Mouse (Mus musculus) splenic B cell, adult 2 months (primary cell): ENCODE results near the gene Homer3.

ENCODE experiments used
- DNase-seq: peaks from one replicate; pipeline ENCODE4 v3.0.0-alpha.2; 2011; ENCODE audit warnings: low read depth, low spot score
- H3K27me3 ChIP-seq: 2 replicates; pipeline ENCODE4 v1.6.1; 2012; ENCODE audit warnings: mild to moderate bottlenecking, low read length, moderate library complexity, mixed read lengths; ENCODE audit not compliant: control insufficient read depth, poor library complexity, insufficient read depth, severe bottlenecking
- H3K36me3 ChIP-seq: 2 replicates; pipeline ENCODE4 v1.6.1; 2012; ENCODE audit warnings: mild to moderate bottlenecking, low read length, moderate library complexity, mixed read lengths; ENCODE audit not compliant: control insufficient read depth, poor library complexity, insufficient read depth, severe bottlenecking

Gene Homer3

GRCm38 (mm10) chr8:70338931-70339330 is 56.3 kb downstream of the Homer3 start:
- Histone ChIP-seq H3K27me3 (no peaks in the 10 kb centered on the region), H3K36me3 (peaks cover 16% of the 10 kb centered on the region)
- no peak for DNase-seq

- Histone ChIP-seq H3K27me3 (no peaks in the 10 kb centered on the region), H3K36me3 (peaks cover 12% of the 10 kb centered on the region)
- DNase-seq = no peak
Observed at GRCm38 (mm10) chr8:70340659-70341058, 58.0 kb downstream of the Homer3 start.

GRCm38 (mm10) chr8:70342007-70342406 is 59.4 kb downstream of the Homer3 start:
- H3K27me3 ChIP-seq = no peaks in the 10 kb centered on the region
- DNase-seq = no peak
- peaks cover 8% of the 10 kb centered on the region for H3K36me3 ChIP-seq

GRCm38 (mm10) chr8:70343076-70343475 is 60.4 kb downstream of the Homer3 start:
- no peak for DNase-seq
- H3K27me3 ChIP-seq = no peaks in the 10 kb centered on the region

GRCm38 (mm10) chr8:70343696-70344095 is 61.1 kb downstream of the Homer3 start:
- peak; percentile 51 for DNase-seq
- H3K27me3 ChIP-seq = no peaks in the 10 kb centered on the region
- peaks cover 6% of the 10 kb centered on the region for H3K36me3 ChIP-seq

More at GRCm38 (mm10) chr8:70343076-70343475, 60.4 kb downstream of the Homer3 start:
- peaks cover 6% of the 10 kb centered on the region for H3K36me3 ChIP-seq
